In genomic region chr9:80351295-80351677, GRCm38 (mm10) we compare ENCODE assay signal across 11 mouse cellular contexts.
DNase-seq lines count a peak whose midpoint lies in the region; ATAC-seq lines count a peak whose summit lies in the region.
"Had no signal": no experiment of that assay in that cellular context is flagged by ENCODE, and none has a peak within 500 bp of the region (broad histone marks: within the 10 kb centered on the region; RNA-seq: fewer than 3 reads in every experiment).

No protein-coding gene starts in this region.

- no peaks in the 10 kb centered on the region for H3K4me1 ChIP-seq in heart, embryonic 14.5 days (ENCODE audit: control insufficient read depth in 2 of 2, insufficient read depth in 2 of 2, low read length in 2 of 2)
- H3K4me1 ChIP-seq in heart, embryonic 10.5 days = no peaks in the 10 kb centered on the region
- H3K4me1 ChIP-seq in neural tube, embryonic 12.5 days = no peaks in the 10 kb centered on the region
- no peaks in the 10 kb centered on the region for H3K4me1 ChIP-seq in liver, embryonic 12.5 days
- no peaks in the 10 kb centered on the region for H3K4me1 ChIP-seq in stomach, embryonic 16.5 days (ENCODE audit: control insufficient read depth, insufficient read depth, low read length)

- ATAC-seq in heart, embryonic 14.5 days (ENCODE audit: insufficient number of reproducible peaks, insufficient read depth, low FRiP score, low read depth) = no peak
- ATAC-seq in neural tube, embryonic 12.5 days (ENCODE audit: low FRiP score, low read depth) = no peak
- no peak for ATAC-seq in liver, embryonic 12.5 days
- ATAC-seq in stomach, embryonic 16.5 days (ENCODE audit: insufficient read depth, low FRiP score) = no peak

- peak overlapping the region; percentile 14; the same call in 1 of the 2 replicates for H3K4me2 ChIP-seq in heart, embryonic 14.5 days (ENCODE audit: low read length)
- H3K4me2 ChIP-seq in neural tube, embryonic 12.5 days (replicated peaks) = peak overlapping the region; percentile 24
- H3K4me2 ChIP-seq in liver, embryonic 12.5 days = 0 out of 2 replicates have a peak overlapping the region, but pooled peaks have one; percentile 15
- peak overlapping the region; percentile 26; the same call in 1 of the 2 replicates for H3K4me2 ChIP-seq in stomach, embryonic 16.5 days (ENCODE audit: low read depth, low read length)

- H3K9me3 ChIP-seq in heart, embryonic 14.5 days (ENCODE audit: control insufficient read depth, low read length) = 0 out of 2 replicates have a peak, but pooled peaks cover 3% of the 10 kb centered on the region
- H3K9me3 ChIP-seq in heart, embryonic 10.5 days = no peaks in the 10 kb centered on the region
- H3K9me3 ChIP-seq in neural tube, embryonic 12.5 days = no peaks in the 10 kb centered on the region
- no peaks in the 10 kb centered on the region for H3K9me3 ChIP-seq in liver, embryonic 12.5 days (replicated peaks)
- no peaks in the 10 kb centered on the region for H3K9me3 ChIP-seq in stomach, embryonic 16.5 days (replicated peaks; ENCODE audit: control insufficient read depth, low read length)

- no peaks in the 10 kb centered on the region for H3K27me3 ChIP-seq in heart, embryonic 14.5 days (ENCODE audit: control insufficient read depth, insufficient read depth, low read length)
- H3K27me3 ChIP-seq in heart, embryonic 10.5 days (ENCODE audit: insufficient read depth, poor library complexity, severe bottlenecking) = no peaks in the 10 kb centered on the region
- no peaks in the 10 kb centered on the region for H3K27me3 ChIP-seq in neural tube, embryonic 12.5 days (replicated peaks)
- no peaks in the 10 kb centered on the region for H3K27me3 ChIP-seq in liver, embryonic 12.5 days (replicated peaks)
- H3K27me3 ChIP-seq in stomach, embryonic 16.5 days (ENCODE audit: control insufficient read depth, insufficient read depth, low read length) = no peaks in the 10 kb centered on the region

- H3K36me3 ChIP-seq in heart, embryonic 14.5 days (ENCODE audit: control insufficient read depth, insufficient read depth, low read length) = no peaks in the 10 kb centered on the region
- no peaks in the 10 kb centered on the region for H3K36me3 ChIP-seq in heart, embryonic 10.5 days
- H3K36me3 ChIP-seq in neural tube, embryonic 12.5 days = no peaks in the 10 kb centered on the region
- no peaks in the 10 kb centered on the region for H3K36me3 ChIP-seq in liver, embryonic 12.5 days
- no peaks in the 10 kb centered on the region for H3K36me3 ChIP-seq in stomach, embryonic 16.5 days (ENCODE audit: control insufficient read depth, insufficient read depth, low read length)

- no peak overlapping the region for H3K27ac ChIP-seq in heart, embryonic 14.5 days (replicated peaks in 1 of 2; ENCODE audit: control insufficient read depth in 1 of 2, insufficient read depth in 1 of 2, low read depth in 2 of 2, low read length in 2 of 2)
- no peak overlapping the region for H3K27ac ChIP-seq in heart, embryonic 10.5 days
- H3K27ac ChIP-seq in neural tube, embryonic 12.5 days = no peak overlapping the region
- no peak overlapping the region for H3K27ac ChIP-seq in liver, embryonic 12.5 days
- no peak overlapping the region for H3K27ac ChIP-seq in stomach, embryonic 16.5 days (ENCODE audit: low read length)

- no peak overlapping the region for H3K9ac ChIP-seq in heart, embryonic 14.5 days (ENCODE audit: low read length)
- no peak overlapping the region for H3K9ac ChIP-seq in neural tube, embryonic 12.5 days
- H3K9ac ChIP-seq in liver, embryonic 12.5 days = no peak overlapping the region
- H3K9ac ChIP-seq in stomach, embryonic 16.5 days (ENCODE audit: low read length) = no peak overlapping the region

- no peak overlapping the region for H3K4me3 ChIP-seq in heart, embryonic 14.5 days (ENCODE audit: control insufficient read depth in 1 of 2, insufficient read depth in 1 of 2, low read depth in 1 of 2, low read length in 2 of 2)
- no peak overlapping the region for H3K4me3 ChIP-seq in heart, embryonic 10.5 days
- no peak overlapping the region for H3K4me3 ChIP-seq in neural tube, embryonic 12.5 days
- no peak overlapping the region for H3K4me3 ChIP-seq in liver, embryonic 12.5 days
- H3K4me3 ChIP-seq in stomach, embryonic 16.5 days (replicated peaks; ENCODE audit: low read length) = 0 out of 2 replicates have a peak overlapping the region, but pooled peaks have one; percentile 3

- no peak for DNase-seq in heart, embryonic 10.5 days (ENCODE audit: low spot score)
- DNase-seq in neural tube, embryonic 10.5 days (ENCODE audit: extremely low spot score, low spot score) = no peak
- DNase-seq in right cerebral cortex, postnatal 10 days (ENCODE audit: low spot score in 2 of 2) = no peak
- DNase-seq in cerebellum, postnatal 25 days = no peak
- DNase-seq: gastrocnemius, postnatal 10 days; kidney, postnatal 14 days; right cerebral cortex, postnatal 25 days had no signal

- 66% methylated on average over 7 of the region's 7 CpGs for WGBS in heart, embryonic 14.5 days
- 67% methylated on average over 7 of the region's 7 CpGs for WGBS in heart, embryonic 10.5 days
- WGBS in neural tube, embryonic 12.5 days = 68% methylated on average over 7 of the region's 7 CpGs
- WGBS in liver, embryonic 12.5 days (ENCODE audit: insufficient replicate concordance) = 51% methylated on average over 7 of the region's 7 CpGs
- WGBS in stomach, embryonic 16.5 days = 64% methylated on average over 7 of the region's 7 CpGs
